Mouse (Mus musculus): ENCODE measurements at regions not wholly inside any gene's neighbourhood (a gene's known extent, or its start where the extent isn't known, plus 50 kb on each side); places are given as distances from the start of the nearest gene placed in this dataset.

DNA sequence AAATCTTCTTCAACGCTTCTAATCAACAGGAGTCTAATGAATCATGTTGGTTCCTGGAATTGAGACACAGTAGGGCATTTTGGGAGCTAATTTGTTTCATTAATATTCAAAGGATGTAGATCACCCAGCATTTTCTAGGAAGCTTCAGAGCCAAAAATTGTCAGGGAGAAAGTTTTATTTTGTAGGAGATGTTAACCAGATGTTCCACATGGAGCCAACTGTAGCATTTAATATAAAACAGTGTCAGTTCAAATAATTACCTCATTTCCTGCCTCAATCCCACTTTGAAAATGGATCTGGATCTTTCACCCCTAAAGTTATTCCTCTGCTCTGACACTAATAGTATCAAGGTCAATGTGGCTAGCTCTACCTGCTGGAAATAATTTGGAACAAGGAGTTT lies 389.6 kb upstream of the Lmcd1 start:
- DNase-seq (ENCODE audit: low spot score in 2 of 2), result no peak

DNA sequence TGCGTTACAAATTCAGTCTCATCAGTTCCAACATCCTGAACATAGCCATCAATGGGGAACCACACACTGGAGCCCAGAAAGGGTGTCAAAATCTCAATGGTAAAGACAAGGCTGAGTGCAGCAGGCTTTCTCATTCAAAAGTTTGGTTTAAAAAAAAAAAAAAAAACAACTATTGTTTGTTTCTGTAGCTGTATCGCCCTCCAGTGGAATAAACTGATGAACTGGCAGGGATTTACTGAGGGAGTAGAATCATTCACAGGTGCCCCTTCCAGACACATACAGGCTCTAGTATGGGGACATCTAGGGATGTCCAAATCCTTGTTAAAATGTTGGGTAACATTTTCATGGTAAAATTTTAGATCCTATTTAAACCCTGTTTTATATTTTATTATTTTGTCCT lies 361.6 kb upstream of the Lmcd1 start:
- no peak for DNase-seq (ENCODE audit: low spot score in 2 of 2)

DNA sequence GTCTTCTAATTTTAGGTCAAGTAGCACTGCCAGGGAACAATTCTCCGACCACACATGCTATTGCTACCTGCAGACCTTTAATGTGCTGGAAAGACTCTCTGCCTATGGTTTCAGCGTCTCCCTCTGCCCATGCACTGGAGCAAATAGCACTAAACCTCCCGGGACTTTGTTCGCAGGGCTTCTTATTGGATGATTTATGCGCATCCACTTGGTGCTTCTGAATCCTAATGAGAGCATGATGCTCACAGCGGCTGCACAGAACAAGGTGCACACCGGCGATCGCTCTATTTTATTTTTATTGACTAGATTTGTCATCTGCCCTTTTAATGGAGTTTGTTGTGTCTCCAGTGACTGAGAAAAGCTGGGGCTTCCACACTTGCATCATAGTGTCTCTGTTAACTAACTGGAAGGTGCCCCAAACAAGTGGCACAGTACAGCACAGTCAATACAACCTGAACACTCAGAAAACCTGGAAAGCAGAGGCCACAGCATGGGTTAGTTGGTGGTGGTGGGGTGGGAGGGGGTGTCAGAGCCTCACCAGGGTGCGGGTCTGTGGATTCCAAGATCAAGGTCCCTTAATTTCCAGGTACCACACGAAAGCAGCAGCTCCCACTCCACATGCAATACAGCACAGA lies 359.7 kb upstream of the Lmcd1 start:
- DNase-seq (ENCODE audit: low spot score in 2 of 2), result no peak

DNA sequence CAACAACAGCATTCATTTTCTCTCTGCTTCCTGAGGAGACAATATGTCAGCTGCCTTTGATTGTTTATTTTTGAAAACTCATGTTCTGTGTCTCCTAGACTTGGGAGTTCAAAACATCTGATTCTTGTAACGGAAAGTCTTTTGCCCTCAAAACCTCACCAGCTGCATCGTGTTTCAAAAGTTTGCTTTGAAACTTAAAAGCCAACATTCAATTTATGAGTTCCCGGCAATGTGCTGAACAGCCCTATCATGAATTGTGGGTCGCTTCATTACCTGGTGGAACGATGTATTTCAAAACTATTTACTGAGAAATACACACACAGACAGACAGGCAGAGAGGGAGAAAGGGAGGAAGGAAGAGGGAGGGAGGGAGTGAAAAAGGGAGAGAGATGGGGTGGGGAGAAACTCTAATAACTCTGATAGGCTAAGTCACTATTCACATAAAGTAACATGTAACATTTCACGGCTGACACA lies 356.3 kb upstream of the Lmcd1 start:
- no peak for DNase-seq (ENCODE audit: low spot score in 2 of 2)

DNA sequence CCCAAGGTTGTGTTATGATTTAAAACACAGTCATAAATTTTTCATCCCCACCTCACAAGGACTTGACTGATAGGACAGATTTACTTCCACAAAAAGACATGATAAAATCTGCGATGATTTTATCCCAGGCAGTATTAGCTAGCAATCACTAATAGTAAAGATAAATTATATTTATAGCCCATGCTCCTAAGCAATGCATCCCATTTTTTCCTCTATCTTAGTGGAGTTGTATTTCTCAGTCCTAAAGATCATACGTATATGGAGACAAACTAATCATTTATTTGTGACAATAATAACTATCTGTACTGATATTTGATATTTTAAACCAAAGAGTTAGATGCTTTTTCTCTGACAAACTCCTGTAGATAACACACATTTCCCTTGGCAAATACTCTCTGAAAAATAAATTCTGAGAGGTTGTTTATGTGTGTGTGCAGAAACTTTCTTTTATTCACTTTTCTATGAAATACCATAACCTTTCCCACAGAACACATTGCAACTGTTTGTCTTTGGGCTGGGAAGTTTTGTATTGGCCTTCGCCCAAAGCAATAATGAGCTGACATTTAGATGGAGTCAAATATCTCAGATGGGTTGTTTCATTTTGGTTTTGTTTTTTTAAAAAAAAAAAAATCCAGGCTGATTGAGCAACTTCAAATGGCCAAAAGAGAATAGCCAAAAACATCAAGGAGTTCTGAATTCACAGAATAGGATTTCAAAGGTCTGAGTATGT lies 355.5 kb upstream of the Lmcd1 start:
- peak in 1 of 2 experiments; percentile 13 for DNase-seq (ENCODE audit: low spot score in 2 of 2)

DNA sequence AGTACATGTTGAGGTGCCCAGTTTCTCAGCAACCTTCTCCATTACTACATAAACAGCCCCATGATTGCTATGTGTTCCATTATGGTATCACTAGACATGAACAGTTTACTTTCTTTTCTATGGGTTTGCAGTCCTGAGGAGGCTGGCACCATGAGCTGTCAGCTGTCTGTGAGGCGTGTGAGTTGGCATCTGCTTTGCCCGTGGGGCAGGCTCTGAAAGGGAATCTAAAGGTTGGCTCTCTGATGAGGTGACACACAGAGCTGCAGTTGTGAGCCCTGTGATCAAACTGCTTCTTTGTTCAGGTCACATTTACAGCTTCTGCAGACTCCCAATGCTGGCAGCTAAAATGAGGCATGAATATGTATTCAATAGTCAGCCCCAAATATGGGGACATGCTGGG lies 341.0 kb upstream of the Lmcd1 start:
- no peak for DNase-seq (ENCODE audit: low spot score in 2 of 2)

DNA sequence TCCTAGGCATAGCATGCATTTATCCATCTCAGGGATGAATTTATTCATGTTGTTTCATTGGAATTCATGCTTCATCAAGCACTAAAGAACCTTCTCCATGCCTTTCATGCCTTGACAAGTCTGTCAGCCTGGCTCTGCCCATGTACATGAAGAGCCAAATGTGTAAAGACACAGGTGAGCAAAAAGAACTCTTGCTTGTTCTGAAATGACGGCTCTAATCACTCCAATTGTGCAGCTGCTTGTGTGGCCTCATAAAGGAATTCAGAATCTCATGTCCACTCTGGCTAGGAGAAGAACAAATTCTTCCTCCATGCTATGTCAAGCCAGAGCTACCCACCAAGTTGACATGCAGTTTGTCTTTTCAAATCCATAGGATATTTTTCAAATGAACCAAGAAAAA lies 319.2 kb upstream of the Lmcd1 start:
- no peak for DNase-seq (ENCODE audit: low spot score in 2 of 2)

DNA sequence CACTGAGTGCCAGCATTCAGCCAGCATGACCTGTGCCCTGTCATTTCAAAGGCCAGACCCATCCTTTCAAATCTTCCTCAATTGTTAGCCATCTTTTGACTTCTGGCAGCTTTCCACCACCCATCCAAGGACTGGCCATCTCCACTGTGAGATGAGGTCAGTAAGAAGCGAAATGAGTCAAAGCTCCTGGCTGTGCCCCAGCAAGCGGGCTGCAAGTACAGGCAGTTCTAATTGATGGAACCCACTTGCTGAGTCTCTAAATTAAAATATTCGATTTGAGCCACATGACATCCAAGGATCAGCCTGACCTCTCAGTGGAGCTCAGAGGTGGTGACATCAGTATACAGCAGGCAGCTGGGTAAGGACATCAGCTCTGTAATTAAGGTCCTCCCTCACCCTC lies 307.8 kb upstream of the Lmcd1 start:
- peak; percentile 23 to 43 for DNase-seq (ENCODE audit: low spot score in 2 of 2)

DNA sequence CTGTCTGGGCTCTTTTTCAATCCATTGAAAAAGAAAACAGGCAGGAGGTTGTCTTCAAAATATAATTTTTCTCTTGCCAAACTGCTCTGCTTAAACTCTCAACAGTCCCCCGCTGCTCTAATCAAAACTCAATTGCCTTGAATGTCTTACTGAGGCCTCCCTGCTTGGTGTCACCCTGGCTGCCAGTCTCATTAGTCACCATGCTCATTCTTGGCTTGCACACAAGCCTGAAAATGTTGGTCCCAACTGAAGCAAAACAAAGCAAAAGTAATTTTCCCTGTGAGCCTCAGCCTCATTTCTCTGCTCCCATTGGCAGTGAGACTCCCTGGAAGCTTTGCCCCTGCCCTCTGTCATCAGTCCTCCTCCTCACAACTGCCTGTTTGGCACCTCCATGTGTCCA lies 288.1 kb upstream of the Lmcd1 start:
- DNase-seq (ENCODE audit: low spot score in 2 of 2), result peak; percentile 8 to 21

DNA sequence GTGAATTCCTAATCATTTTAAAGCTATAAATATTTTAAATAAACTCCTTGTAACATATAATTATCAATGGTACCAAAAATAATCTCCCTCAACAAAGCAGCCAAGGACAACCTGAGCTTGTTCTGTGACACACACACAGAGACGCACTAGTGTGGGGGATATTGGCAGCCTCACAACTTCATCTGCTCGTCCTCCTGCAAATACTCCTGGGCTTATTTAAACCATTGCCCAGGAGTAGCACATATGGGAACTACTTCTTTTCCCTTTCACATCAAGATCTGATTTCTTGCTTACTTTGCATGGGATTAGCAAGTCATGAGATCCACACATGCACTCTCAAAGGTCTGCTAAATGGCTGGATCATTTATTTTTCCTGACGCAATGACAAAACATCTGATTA lies 277.7 kb upstream of the Lmcd1 start:
- DNase-seq (ENCODE audit: low spot score in 2 of 2), result no peak

DNA sequence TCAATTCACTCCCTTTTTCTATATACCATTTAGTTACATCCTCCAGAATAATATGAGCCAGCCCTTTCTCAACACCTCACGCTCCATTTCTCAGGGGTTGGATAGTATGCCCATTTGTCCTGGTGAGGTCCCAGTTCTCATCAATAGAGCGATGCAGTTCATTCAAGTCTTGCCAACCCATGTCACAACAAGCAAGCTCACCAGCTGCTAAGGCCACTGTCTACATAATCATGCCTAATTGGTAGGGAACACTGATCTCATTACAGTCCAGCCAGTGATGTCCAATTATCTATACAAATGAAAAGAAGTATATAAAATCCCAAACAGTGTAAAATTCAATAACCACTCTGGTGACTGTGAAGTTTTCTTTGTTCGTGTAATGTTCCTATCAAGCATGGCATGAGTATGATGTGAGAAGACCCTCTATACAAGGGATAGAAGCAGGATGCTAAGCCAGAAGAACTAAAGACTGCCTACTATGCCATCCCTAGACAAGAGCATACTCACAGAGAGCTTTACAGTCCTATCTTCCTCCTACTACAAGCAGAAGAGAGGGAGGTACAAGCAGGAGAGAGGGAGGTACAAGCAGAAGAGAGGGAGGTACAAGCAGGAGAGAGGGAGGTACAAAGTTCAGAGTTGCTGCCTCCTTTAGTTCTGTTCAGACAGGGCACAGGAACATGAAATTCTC lies 269.6 kb upstream of the Lmcd1 start:
- no peak for DNase-seq (ENCODE audit: low spot score in 2 of 2)

DNA sequence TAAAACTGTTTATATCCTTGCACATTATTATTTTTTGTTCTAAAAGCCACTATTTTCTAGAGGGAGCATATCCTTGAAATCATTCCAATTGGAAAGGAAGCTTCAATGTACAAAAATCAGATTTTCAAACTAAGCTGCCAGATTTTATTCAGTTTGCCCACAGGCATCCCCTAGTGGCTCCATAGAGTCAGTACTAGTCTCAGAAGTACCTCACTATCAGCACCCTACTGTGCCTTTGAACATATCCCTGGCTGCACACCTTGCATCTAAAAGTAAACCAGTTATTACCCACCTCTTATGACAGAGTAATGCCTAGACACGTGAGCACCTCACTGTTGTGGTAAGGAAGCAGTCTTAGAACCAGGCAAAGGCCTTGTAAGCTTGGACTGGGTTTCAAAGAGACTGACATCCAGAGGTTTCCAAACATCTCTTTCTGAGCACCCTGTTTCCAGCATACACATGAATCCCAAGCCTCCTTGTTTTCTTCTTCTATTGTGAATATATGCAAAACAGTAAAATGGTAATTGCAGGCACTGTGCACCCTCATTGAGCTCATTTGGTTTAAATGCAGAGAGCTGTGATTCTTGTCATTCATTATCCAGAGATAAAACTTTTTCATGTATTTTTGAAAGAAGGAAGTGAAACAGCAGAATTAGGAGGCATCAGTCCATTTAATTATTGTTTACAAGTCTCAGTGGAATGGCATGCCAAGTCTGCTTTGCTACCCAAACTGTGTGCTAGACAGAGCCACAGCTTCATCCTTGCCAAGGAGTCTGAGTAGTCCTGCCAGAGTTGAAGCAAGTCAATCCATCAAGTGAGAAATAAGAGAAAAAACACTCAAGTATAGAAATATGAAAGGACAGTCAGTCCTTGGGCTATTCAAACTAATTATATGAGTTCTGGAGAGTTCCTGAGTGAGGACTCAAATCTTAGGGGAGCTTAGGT lies 247.0 kb upstream of the Lmcd1 start:
- no peak for DNase-seq (ENCODE audit: low spot score in 2 of 2)

DNA sequence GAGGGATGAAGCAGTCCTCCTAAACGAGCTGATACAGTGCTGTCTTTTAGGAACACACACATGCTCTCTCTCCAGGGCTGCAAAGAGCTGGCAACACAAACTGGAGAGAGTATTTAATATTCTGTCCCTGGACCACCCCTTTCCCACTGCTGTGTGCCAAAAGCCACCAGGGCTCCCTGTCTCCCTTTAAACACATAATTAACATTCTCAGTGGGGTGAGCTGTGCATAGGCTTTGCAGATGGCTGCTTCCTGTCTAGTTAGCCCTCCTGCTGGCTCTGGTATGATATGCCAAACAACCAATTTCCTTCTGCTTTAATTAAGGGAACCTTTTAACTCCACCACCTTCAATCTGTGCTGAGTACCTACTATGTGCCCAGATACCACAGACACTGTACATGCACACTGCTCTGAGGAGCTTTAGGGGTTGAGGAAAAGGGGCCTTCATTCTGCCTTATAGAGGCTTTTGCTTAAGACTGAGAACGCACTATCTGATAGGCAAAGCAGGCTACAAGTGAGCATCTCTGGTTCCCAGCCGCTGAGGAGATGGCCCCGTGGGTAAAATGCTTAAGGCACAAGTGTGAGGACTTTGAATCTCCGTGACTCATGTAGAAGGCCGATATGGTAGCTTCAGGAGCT lies 222.9 kb upstream of the Lmcd1 start:
- DNase-seq (ENCODE audit: low spot score in 2 of 2), result no peak

DNA sequence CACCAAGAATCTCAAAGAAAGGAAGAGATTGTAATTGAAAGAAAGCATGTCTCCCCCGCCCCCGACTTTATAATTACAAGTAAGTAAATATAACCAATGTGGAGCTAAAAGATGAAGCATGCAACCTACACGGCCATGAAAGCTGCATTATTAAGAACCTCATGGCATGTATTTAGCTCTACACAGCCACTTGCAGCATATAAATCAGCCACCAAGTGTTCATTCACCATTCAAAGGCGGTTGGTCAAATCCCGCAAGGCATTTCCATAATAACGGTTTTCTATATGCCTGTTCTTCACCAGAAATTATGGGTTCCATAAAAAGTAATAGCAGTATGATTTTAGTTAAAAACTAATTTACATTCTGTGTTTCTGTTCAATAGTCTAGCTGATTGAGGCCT lies 221.4 kb upstream of the Lmcd1 start:
- no peak for DNase-seq (ENCODE audit: low spot score in 2 of 2)

DNA sequence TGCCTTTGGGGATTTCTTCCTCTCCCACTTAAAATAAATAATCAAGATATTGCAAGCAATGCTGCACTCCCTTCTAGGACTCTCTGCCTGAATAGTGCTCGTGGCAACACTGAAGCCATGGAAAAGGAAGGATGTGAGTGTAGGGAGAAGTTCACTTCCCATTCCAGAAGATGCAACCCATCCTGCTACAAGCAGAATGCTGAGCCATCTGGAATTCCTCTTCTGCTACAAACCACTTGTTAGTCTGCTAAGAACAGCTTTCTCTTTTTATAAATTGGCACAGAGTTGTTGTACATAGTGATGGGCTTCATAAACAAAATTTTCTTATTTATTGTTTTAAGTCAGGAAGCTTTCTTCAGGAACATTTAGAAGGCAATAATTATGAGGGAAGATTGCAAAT lies 215.7 kb upstream of the Lmcd1 start:
- DNase-seq (ENCODE audit: low spot score in 2 of 2), result no peak

DNA sequence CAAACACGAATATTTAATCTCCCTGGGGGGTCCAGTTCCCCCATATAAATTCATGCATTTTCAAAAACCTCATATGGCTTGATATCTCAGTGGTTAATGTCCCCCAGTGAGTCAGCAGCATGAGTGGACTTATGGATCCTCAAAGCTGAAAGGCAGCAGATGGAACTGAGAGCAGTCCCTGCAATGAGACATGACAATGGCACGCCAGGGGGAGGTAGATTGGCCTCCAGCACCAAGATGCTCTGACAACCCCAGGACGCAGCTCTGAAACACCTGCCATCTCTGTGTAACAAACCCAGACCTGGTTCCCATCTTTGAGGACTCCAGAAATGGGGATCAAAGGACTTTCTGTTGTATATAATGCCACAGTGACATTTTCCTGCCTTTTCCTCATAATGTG lies 210.6 kb upstream of the Lmcd1 start:
- DNase-seq (ENCODE audit: low spot score in 2 of 2), result no peak

DNA sequence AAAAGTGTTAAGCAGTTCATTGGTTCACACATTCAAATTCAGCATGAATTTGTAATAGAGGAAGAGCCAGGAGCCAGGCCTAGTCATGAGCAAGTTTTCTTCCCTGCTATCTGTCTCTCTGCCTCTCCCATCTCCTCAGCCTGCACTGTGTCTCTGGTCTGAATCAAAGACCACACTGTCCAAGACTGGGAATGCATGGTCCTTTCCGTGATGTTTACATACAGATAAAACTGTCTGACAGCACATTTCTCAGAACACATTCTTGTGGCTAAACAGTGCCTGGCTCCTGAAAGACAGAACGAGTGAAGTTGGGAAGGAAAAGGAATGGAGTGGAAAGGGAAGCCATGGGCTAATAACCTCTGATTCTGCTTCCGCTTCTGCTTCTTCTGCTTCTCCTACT lies 183.0 kb upstream of the Lmcd1 start:
- DNase-seq (ENCODE audit: low spot score in 2 of 2), result no peak

DNA sequence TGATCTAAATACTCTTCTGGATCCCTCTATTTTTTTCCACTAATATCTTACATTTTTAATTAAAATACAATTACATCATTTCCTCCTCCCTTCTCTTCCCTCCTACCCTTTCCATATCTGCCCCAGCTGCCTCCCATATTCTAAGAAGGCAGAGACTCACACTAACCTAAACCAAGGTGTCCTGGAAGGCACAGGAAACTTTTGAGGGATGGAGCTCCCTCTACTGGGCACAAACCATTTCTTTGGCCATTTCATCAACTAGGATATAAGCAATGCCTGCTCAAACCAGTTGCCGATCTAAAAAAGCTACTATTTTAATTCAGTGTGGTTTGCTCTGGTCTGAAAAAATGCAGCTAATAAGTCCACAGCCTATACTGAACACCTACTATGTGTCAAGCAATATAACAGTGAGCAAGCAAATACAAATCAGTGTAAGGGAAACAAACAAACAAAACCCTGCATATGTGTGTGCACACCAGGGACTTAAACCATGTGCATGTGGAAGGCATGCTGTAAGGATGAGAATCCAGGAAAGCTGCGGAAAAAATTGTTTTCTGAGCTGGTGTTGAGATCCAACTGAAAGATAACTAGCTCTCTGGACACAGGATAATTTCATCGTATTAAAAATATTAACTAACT lies 182.3 kb upstream of the Lmcd1 start:
- DNase-seq (ENCODE audit: low spot score in 2 of 2), result peak in 1 of 2 experiments; percentile 2

DNA sequence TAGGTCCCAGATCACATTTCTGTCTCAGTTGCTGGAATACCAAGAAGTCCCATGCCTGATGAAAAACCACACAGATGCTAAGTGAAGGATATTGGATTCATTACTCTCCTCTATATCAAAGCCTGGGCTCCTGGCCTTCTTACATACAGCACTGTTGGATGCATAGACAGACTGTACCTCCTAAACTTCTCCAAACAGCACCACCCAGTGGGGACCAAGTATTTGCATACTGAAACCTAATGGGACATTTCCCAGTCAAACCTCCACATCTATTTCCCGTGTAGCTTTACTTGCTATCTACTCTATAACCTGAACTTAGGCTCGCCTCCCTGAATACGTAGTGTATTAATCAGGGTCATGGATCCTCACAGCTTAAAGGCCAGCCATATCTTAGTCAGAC lies 180.3 kb upstream of the Lmcd1 start:
- no peak for DNase-seq (ENCODE audit: low spot score in 2 of 2)

DNA sequence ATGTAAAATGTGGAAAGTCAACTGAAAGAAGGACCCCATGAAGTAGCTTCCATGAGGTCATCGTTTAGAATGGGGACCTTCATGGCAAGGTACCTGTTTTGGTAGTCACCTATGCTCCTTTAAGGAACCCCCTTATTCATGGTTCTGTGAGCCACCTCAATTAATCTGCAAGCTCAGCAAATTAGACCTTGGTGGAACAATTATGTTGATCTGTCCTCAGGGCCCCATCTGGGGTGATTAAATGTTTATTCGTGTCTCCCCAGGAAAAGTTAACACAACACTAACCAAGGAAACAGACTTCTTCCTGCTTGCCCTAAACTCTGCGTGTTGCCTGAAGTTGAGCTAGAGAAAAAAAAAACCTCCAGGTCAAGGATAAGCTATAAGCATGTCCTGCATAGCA lies 175.9 kb upstream of the Lmcd1 start:
- DNase-seq (ENCODE audit: low spot score in 2 of 2), result no peak

DNA sequence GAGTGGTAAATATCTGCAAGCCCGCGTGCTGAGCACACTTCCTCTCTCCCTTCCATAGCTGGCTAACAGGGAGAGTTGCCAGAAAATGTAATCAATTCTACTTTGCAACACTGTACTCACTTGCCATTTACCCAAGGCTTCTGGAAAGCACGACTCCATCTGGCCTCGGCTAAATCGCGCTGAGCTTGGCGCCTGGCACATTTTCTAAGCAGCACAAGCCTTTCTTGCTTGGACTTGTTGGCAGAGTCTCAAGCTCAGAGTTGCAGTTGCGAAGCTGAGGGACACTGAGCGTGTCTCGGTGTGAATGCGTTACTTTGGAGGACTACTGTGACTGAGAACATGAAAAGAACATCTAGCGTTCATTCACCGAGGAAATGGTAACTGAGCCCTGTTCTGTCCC lies 164.9 kb upstream of the Lmcd1 start:
- DNase-seq (ENCODE audit: low spot score in 2 of 2), result no peak

Measured in heart, adult 9 months (tissue).